Mouse (Mus musculus) cortical plate, adult 2 months (tissue): Measurements from ENCODE around the gene Lpp.

Experiments used
- CTCF ChIP-seq: fragments of 200-500 bp; IDR thresholded peaks from 2 replicates; pipeline ENCODE4 v1.5.1; 2011; ENCODE audit warnings: mild to moderate bottlenecking, control low read depth, low read length; ENCODE audit not compliant: insufficient read depth; ENCODE audit errors: extremely low read depth
- POLR2A ChIP-seq: fragments of 200-500 bp; IDR thresholded peaks from 2 replicates; pipeline ENCODE4 v1.6.1; 2011; ENCODE audit warnings: mild to moderate bottlenecking, low read length, control low read depth; ENCODE audit not compliant: insufficient read depth; ENCODE audit errors: extremely low read depth

GRCm38 (mm10) chr16:24445473-24445872 lies 52.2 kb downstream of the Lpp start:
- no peak for TF ChIP-seq POLR2A
- no peak for TF ChIP-seq CTCF
